Mouse (Mus musculus) kidney, adult 8-10 months (tissue): ENCODE data around the gene Mlph.
A peak's percentile ranks its signal among the peaks of the same experiment; 100 is the strongest.

Experiments
- DNase-seq, 2 experiments: peaks; one replicate each; pipeline ENCODE4 v3.0.0; 2022

The Mlph gene

GRCm38 (mm10) chr1:90909631-90910152 lies 5.2 kb upstream of the Mlph start:
- DNase-seq: peak; percentile 72 to 77

GRCm38 (mm10) chr1:90913231-90913630 lies 1.7 kb upstream of the Mlph start:
- DNase-seq: no peak

- DNase-seq: no peak
These were observed 2.6 kb downstream of the Mlph start for GRCm38 (mm10) chr1:90917509-90917908.

- DNase-seq: peak; percentile 19 to 42
These were observed 6.8 kb downstream of the Mlph start for GRCm38 (mm10) chr1:90921687-90922086.

- DNase-seq: no peak
These were observed 11.1 kb downstream of the Mlph start for GRCm38 (mm10) chr1:90926030-90926429.

GRCm38 (mm10) chr1:90927308-90927707 lies 12.4 kb downstream of the Mlph start:
- peak; percentile 32 to 35 for DNase-seq

- DNase-seq: no peak
These were observed 13.2 kb downstream of the Mlph start for GRCm38 (mm10) chr1:90927929-90928574.

- peak; percentile 83 to 92 for DNase-seq
These were observed 13.7 kb downstream of the Mlph start for GRCm38 (mm10) chr1:90928575-90928934.

- no peak for DNase-seq
These were observed 18.1 kb downstream of the Mlph start for GRCm38 (mm10) chr1:90933001-90933400.

GRCm38 (mm10) chr1:90936990-90937389 lies 22.1 kb downstream of the Mlph start:
- no peak for DNase-seq

- no peak for DNase-seq
These were observed 25.1 kb downstream of the Mlph start for GRCm38 (mm10) chr1:90939980-90940379.

- DNase-seq: no peak
These were observed 30.3 kb downstream of the Mlph start for GRCm38 (mm10) chr1:90945171-90945570.

- DNase-seq: no peak
These were observed 32.4 kb downstream of the Mlph start for GRCm38 (mm10) chr1:90947252-90947651.

GRCm38 (mm10) chr1:90949309-90949708 lies 34.4 kb downstream of the Mlph start:
- no peak for DNase-seq

- DNase-seq: no peak
These were observed 36.8 kb downstream of the Mlph start for GRCm38 (mm10) chr1:90951670-90952069.

- no peak for DNase-seq
These were observed 37.9 kb downstream of the Mlph start, which contains the start of gene Prlh for GRCm38 (mm10) chr1:90952808-90953207. Gene Prlh (plus strand): TSS chr1:90953108.

GRCm38 (mm10) chr1:90953688-90954087 lies 38.8 kb downstream of the Mlph start:
- DNase-seq: no peak

GRCm38 (mm10) chr1:90956245-90957096 lies 41.6 kb downstream of the Mlph start:
- DNase-seq: peak; percentile 43 to 68

GRCm38 (mm10) chr1:90962526-90962925 lies 47.6 kb downstream of the Mlph start:
- peak in 1 of 2 experiments; percentile 20 for DNase-seq

- DNase-seq: peak; percentile 24 to 71
These were observed 48.1 kb downstream of the Mlph start for GRCm38 (mm10) chr1:90962994-90963393.

GRCm38 (mm10) chr1:90967583-90967982 lies 52.7 kb downstream of the Mlph start:
- DNase-seq: peak; percentile 77 to 83

- no peak for DNase-seq
These were observed 53.8 kb downstream of the Mlph start for GRCm38 (mm10) chr1:90968649-90969048.

GRCm38 (mm10) chr1:90969347-90969784 lies 54.5 kb downstream of the Mlph start, which contains the start of gene Rab17:
Gene Rab17 (minus strand): TSS chr1:90969661.
- DNase-seq: peak; percentile 69 to 75
